Mouse (Mus musculus) lung, embryonic 16.5 days (tissue): Measurements from ENCODE around the gene Ube2n. TPM values are rescaled to one million over a fixed set of nuclear protein-coding genes. Genes with fewer than 3 reads are reported as not detected.
"Not testable (repeated sequence)": the region's sequence is repeated elsewhere in the genome, so short reads cannot be mapped to it uniquely, and the experiment has no call there.

ENCODE experiments used
- ATAC-seq: fragments of 200-750 bp; cut with Nextera tagmentation; 2 replicates; pipeline ENCODE4 v1.8.0; 2017; ENCODE audit warnings: low read depth, mild to moderate bottlenecking, moderate library complexity
- H3K27ac ChIP-seq: fragments of 300-500 bp; sonication (generic); 2 replicates; pipeline ENCODE4 v1.5.1; 2014; ENCODE audit warnings: mild to moderate bottlenecking, control low read depth, low read length
- H3K27me3 ChIP-seq: fragments of 300-500 bp; sonication (generic); 2 replicates; pipeline ENCODE4 v1.6.1; 2014; ENCODE audit warnings: low read depth, low read length, mixed read lengths; ENCODE audit not compliant: control insufficient read depth, insufficient read depth
- H3K36me3 ChIP-seq: fragments of 300-500 bp; sonication (generic); 2 replicates; pipeline ENCODE4 v1.6.1; 2014; ENCODE audit warnings: low read length; ENCODE audit not compliant: control insufficient read depth, insufficient read depth
- H3K4me1 ChIP-seq: fragments of 300-500 bp; sonication (generic); replicated peaks from 2 replicates; pipeline ENCODE4 v1.6.1; 2014; ENCODE audit warnings: low read length, mixed read lengths; ENCODE audit not compliant: control insufficient read depth, insufficient read depth
- H3K4me2 ChIP-seq: fragments of 300-500 bp; sonication (generic); 2 replicates; pipeline ENCODE4 v1.6.1; 2014; ENCODE audit warnings: low read depth, low read length, control low read depth
- H3K4me3 ChIP-seq: fragments of 300-500 bp; sonication (generic); 2 replicates; pipeline ENCODE4 v1.5.1; 2014; ENCODE audit warnings: mild to moderate bottlenecking, low read length, control low read depth
- H3K9ac ChIP-seq: fragments of 300-500 bp; sonication (generic); 2 replicates; pipeline ENCODE4 v1.6.1; 2014; ENCODE audit warnings: low read length, control low read depth
- H3K9me3 ChIP-seq: fragments of 300-500 bp; sonication (generic); 2 replicates; pipeline ENCODE4 v1.6.1; 2016; ENCODE audit warnings: low read length; ENCODE audit not compliant: control insufficient read depth
- WGBS: fragments of 180-500 bp; shearing (Covaris S2); extraction: QIAGEN DNeasy Blood & Tissue Kit; methylation state at CpG from one replicate; pipeline ENCODE4 v1.1.7; 2014; 5-methylcytosine and 5-hydroxymethylcytosine counted together
- polyA plus RNA-seq: library from polyadenylated mRNA; unstranded; fragments of >200 nt; fragmentation: Nextera tagmentation; extraction: Ambion mirVana; gene quantifications from 2 replicates; pipeline ENCODE4 v1.2.1, GENCODE M21; 2015

Ube2n gene
- polyA plus RNA-seq, 1 experiment from 2014 or later, result 360 TPM

DNA sequence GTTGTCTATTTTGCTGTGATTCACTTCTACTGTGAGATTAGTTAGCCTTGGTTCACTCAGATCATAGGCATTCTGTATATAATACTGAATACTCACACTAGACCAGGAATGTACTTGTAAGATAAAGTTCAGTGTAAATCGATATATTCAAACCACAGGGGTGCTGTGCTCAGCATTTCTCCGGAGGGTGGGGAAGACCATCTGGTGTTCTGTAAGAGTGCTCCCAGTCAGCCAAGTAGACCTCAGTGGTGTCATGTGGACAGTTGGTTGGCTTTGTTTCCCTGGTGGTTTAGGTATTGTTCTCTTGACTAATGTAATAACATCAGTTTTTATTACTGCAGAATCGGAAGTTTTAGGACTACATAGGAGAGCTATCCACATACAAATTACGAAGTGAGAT lies 30.1 kb downstream of the Ube2n start:
- H3K9ac ChIP-seq, result no peak overlapping the region
- 0 out of 2 replicates have a peak, but pooled peaks cover 2% of the 10 kb centered on the region for H3K4me1 ChIP-seq
- H3K36me3 ChIP-seq, result peaks cover 33% of the 10 kb centered on the region
- H3K4me2 ChIP-seq, result no peak overlapping the region
- no peaks in the 10 kb centered on the region for H3K27me3 ChIP-seq
- no peak overlapping the region for H3K27ac ChIP-seq
- 62% methylated on average over 4 of the region's 4 CpGs for WGBS
- no peak for ATAC-seq
- no peak overlapping the region for H3K4me3 ChIP-seq
- H3K9me3 ChIP-seq, result no peaks in the 10 kb centered on the region

- WGBS, result 88% methylated on average over 2 of the region's 2 CpGs
- H3K9me3 ChIP-seq, result no peaks in the 10 kb centered on the region
- no peak overlapping the region for H3K9ac ChIP-seq
- H3K36me3 ChIP-seq, result peaks cover 38% of the 10 kb centered on the region
- H3K27ac ChIP-seq, result no peak overlapping the region
- no peaks in the 10 kb centered on the region for H3K27me3 ChIP-seq
- no peak overlapping the region for H3K4me3 ChIP-seq
- no peak for ATAC-seq
- 0 out of 2 replicates have a peak, but pooled peaks cover 2% of the 10 kb centered on the region for H3K4me1 ChIP-seq
- no peak overlapping the region for H3K4me2 ChIP-seq
These were observed 31.2 kb downstream of the Ube2n start for GRCm38 (mm10) chr10:95546178-95546577.

GRCm38 (mm10) chr10:95548154-95548826 lies 33.3 kb downstream of the Ube2n start:
- Histone ChIP-seq H3K27me3 (no peaks in the 10 kb centered on the region), H3K4me3 (no peak overlapping the region), H3K36me3 (peaks cover 34% of the 10 kb centered on the region), H3K4me2 (no peak overlapping the region), H3K9me3 (no peaks in the 10 kb centered on the region), H3K9ac (no peak overlapping the region), H3K4me1 (0 out of 2 replicates have a peak, but pooled peaks cover 2% of the 10 kb centered on the region), H3K27ac (peak overlapping the region; percentile 39; the same call in 1 of the 2 replicates)
- no peak for ATAC-seq
- 70% methylated on average over 11 of the region's 11 CpGs for WGBS

DNA sequence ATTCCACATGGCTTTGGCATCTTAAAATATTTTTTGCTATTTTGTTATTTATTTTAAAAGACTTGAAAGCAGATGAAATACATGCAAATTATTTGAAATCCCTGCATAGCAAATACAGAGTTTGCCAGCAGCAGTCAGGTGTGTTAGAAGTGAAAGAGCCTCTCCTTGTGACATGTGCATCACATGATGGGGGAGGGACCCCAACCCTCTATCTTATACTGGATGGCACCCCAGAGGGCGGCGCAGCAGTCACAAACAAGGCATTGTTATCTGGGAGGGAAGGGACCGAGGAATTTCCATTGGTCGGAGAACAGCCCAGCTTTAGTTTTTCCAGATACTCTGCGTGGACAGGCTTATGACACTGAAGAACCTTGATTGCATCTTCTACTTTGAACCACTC lies 34.1 kb downstream of the Ube2n start:
- not testable (repeated sequence) for H3K9ac ChIP-seq, H3K4me3 ChIP-seq, H3K27me3 ChIP-seq, H3K9me3 ChIP-seq, ATAC-seq, H3K4me2 ChIP-seq, H3K4me1 ChIP-seq, H3K27ac ChIP-seq
- whole genome bisulfite sequencing, result 82% methylated on average over 5 of the region's 5 CpGs
- H3K36me3 ChIP-seq, result peaks cover 31% of the 10 kb centered on the region

GRCm38 (mm10) chr10:95550506-95550905 lies 35.6 kb downstream of the Ube2n start:
- Histone ChIP-seq H3K9me3 (no peaks in the 10 kb centered on the region), H3K9ac (no peak overlapping the region), H3K27ac (no peak overlapping the region), H3K4me3 (no peak overlapping the region), H3K4me1 (0 out of 2 replicates have a peak, but pooled peaks cover 2% of the 10 kb centered on the region), H3K27me3 (no peaks in the 10 kb centered on the region), H3K4me2 (no peak overlapping the region), H3K36me3 (peaks cover 22% of the 10 kb centered on the region)
- WGBS, result 65% methylated on average over 1 of the region's 1 CpGs
- no peak for ATAC-seq

GRCm38 (mm10) chr10:95551752-95552151 lies 36.8 kb downstream of the Ube2n start:
- no peaks in the 10 kb centered on the region for H3K9me3 ChIP-seq
- no peak overlapping the region for H3K4me2 ChIP-seq
- no peak for ATAC-seq
- no peaks in the 10 kb centered on the region for H3K27me3 ChIP-seq
- peaks cover 11% of the 10 kb centered on the region; the same call in 1 of the 2 replicates for H3K4me1 ChIP-seq
- H3K9ac ChIP-seq, result no peak overlapping the region
- H3K4me3 ChIP-seq, result no peak overlapping the region
- H3K27ac ChIP-seq, result no peak overlapping the region
- peaks cover 17% of the 10 kb centered on the region for H3K36me3 ChIP-seq

DNA sequence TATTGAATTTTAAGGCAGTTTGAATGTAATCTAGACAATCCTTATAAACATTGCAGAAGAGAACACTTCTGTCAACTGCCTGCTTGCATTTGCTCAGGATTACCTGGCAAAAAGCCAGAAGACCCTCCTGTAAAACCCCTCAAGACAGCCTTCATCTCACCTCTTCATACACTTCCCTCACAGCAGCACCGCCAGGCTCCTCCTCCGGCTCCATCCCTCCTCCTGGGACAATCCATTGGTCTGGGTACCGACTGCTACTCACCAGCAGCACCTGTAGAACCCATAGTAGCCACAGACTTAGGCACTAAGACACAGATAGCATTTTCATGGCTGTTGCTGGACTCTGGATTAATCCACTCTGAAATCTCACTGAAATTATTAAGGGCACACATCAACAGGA lies 37.4 kb downstream of the Ube2n start:
- Histone ChIP-seq H3K27me3 (no peaks in the 10 kb centered on the region), H3K36me3 (peaks cover 13% of the 10 kb centered on the region), H3K9ac (no peak overlapping the region), H3K9me3 (no peaks in the 10 kb centered on the region), H3K27ac (no peak overlapping the region), H3K4me2 (no peak overlapping the region), H3K4me3 (no peak overlapping the region), H3K4me1 (peaks cover 11% of the 10 kb centered on the region; the same call in 1 of the 2 replicates)
- 43% methylated on average over 3 of the region's 3 CpGs for whole genome bisulfite sequencing
- ATAC-seq, result no peak

DNA sequence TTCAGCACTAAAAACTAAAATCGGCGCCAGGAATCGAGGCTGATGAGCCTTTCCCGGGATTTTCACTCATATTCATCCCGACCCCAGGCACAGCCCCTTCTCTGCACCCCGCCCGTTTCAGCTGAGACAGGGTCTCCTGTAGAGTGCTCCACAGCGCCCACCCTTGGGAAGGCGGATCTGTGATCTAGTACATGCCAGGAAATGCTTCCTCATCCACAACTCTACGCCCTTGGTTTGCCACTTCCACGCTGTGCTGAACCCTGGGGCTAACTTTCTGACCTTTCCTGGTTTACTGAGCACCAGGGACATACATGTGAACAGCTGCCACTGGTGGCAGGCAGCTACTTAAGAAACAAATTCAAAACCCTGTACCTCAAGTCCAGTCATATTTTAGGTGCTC lies 40.9 kb downstream of the Ube2n start:
- H3K4me3 ChIP-seq, result no peak overlapping the region
- no peak for ATAC-seq
- no peaks in the 10 kb centered on the region for H3K27me3 ChIP-seq
- H3K36me3 ChIP-seq, result 0 out of 2 replicates have a peak, but pooled peaks cover under 1% of the 10 kb centered on the region
- 80% methylated on average over 11 of the region's 11 CpGs for WGBS
- H3K4me2 ChIP-seq, result no peak overlapping the region
- no peaks in the 10 kb centered on the region for H3K9me3 ChIP-seq
- no peak overlapping the region for H3K9ac ChIP-seq
- peaks cover 21% of the 10 kb centered on the region for H3K4me1 ChIP-seq
- H3K27ac ChIP-seq, result no peak overlapping the region

GRCm38 (mm10) chr10:95557337-95557828 lies 42.4 kb downstream of the Ube2n start:
- H3K9me3 ChIP-seq, result no peaks in the 10 kb centered on the region
- no peaks in the 10 kb centered on the region for H3K27me3 ChIP-seq
- no peak overlapping the region for H3K27ac ChIP-seq
- ATAC-seq, result no peak
- H3K36me3 ChIP-seq, result no peaks in the 10 kb centered on the region
- no peak overlapping the region for H3K4me2 ChIP-seq
- H3K9ac ChIP-seq, result no peak overlapping the region
- 88% methylated on average over 5 of the region's 5 CpGs for WGBS
- H3K4me1 ChIP-seq, result peaks cover 32% of the 10 kb centered on the region
- H3K4me3 ChIP-seq, result no peak overlapping the region
